Mouse (Mus musculus) lung, postnatal 0 days (tissue): Measurements from ENCODE around the gene Zfp451.

ENCODE experiments used
- CTCF ChIP-seq: IDR thresholded peaks from 2 replicates; pipeline ENCODE4 v1.5.1; 2016; ENCODE audit warnings: antibody characterized with exemption, mild to moderate bottlenecking
- EP300 ChIP-seq: IDR thresholded peaks from 2 replicates; pipeline ENCODE4 v1.6.1; 2016; ENCODE audit warnings: antibody characterized with exemption, mild to moderate bottlenecking, control low read depth

- TF ChIP-seq CTCF: no peak
- TF ChIP-seq EP300: no peak
Measured at GRCm38 (mm10) chr1:33776175-33776611, 38.2 kb downstream of the Zfp451 start.
